Mouse (Mus musculus) heart, embryonic 12.5 days (tissue): Measurements from ENCODE around the gene Ctnnbl1. TPM values are rescaled to one million over a fixed set of nuclear protein-coding genes. Genes with fewer than 3 reads are reported as not detected.

Experiments
- ATAC-seq: fragments of 200-750 bp; cut with Nextera tagmentation; 2 replicates; pipeline ENCODE4 v1.8.0; 2017; ENCODE audit warnings: moderate TSS enrichment, moderate library complexity; ENCODE audit not compliant: insufficient number of reproducible peaks, low FRiP score
- H3K27ac ChIP-seq: fragments of 300-500 bp; sonication (generic); 2 replicates; pipeline ENCODE4 v1.5.1; 2016; ENCODE audit warnings: mild to moderate bottlenecking, moderate library complexity; ENCODE audit not compliant: poor library complexity, severe bottlenecking
- H3K27me3 ChIP-seq: fragments of 300-500 bp; sonication (generic); replicated peaks from 2 replicates; pipeline ENCODE4 v1.6.1; 2016; ENCODE audit warnings: mild to moderate bottlenecking, moderate library complexity
- H3K36me3 ChIP-seq: fragments of 300-500 bp; sonication (generic); 2 replicates; pipeline ENCODE4 v1.6.1; 2016; ENCODE audit warnings: mild to moderate bottlenecking, moderate library complexity
- H3K4me1 ChIP-seq: fragments of 300-500 bp; sonication (generic); replicated peaks from 2 replicates; pipeline ENCODE4 v1.6.1; 2016; ENCODE audit warnings: mild to moderate bottlenecking
- H3K4me2 ChIP-seq: fragments of 300-500 bp; sonication (generic); 2 replicates; pipeline ENCODE4 v1.6.1; 2016; ENCODE audit warnings: mild to moderate bottlenecking, moderate library complexity
- H3K4me3 ChIP-seq: fragments of 300-500 bp; sonication (generic); 2 replicates; pipeline ENCODE4 v1.5.1; 2016; ENCODE audit warnings: mild to moderate bottlenecking
- H3K9ac ChIP-seq: fragments of 300-500 bp; sonication (generic); 2 replicates; pipeline ENCODE4 v1.6.1; 2016; ENCODE audit warnings: mild to moderate bottlenecking, moderate library complexity
- H3K9me3 ChIP-seq: fragments of 300-500 bp; sonication (generic); replicated peaks from 2 replicates; pipeline ENCODE4 v1.6.1; 2016; ENCODE audit warnings: mild to moderate bottlenecking, moderate library complexity
- WGBS: fragments of 180-500 bp; shearing (Covaris S2); methylation state at CpG from one replicate; pipeline ENCODE4 v1.1.7; 2016; 5-methylcytosine and 5-hydroxymethylcytosine counted together
- polyA plus RNA-seq: library from polyadenylated mRNA; unstranded; fragments of >200 nt; fragmentation: Nextera tagmentation; extraction: Ambion mirVana; gene quantifications from 2 replicates; pipeline ENCODE4 v1.2.1, GENCODE M21; 2016

The Ctnnbl1 gene
- polyA plus RNA-seq, 1 experiment from 2014 or later: 33.0 TPM

DNA sequence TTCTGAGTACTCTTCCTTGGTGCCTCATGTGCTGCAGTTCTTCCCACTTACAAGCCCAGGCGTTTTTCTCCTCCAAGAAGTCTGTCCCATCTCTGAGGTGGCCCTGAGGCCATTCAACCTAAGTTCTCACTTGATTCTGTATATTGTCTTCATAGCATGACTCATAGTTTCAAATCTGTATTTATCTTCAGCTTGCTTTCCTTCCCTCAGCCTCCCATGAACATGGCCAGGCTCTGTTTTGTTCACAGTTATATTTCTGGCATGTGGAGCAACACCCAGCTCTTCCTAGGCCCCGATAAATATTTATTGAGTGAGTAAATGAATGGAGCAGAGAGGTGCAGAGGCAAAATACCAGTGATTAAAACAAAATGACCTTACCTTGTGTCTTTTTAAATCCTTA, 38.8 kb downstream of the Ctnnbl1 start:
- Histone ChIP-seq H3K27ac (no peak overlapping the region), H3K9ac (no peak overlapping the region), H3K36me3 (peaks cover 22% of the 10 kb centered on the region), H3K4me1 (no peaks in the 10 kb centered on the region), H3K27me3 (no peaks in the 10 kb centered on the region), H3K9me3 (no peaks in the 10 kb centered on the region), H3K4me2 (no peak overlapping the region), H3K4me3 (no peak overlapping the region)
- WGBS: 76% methylated on average over 2 of the region's 2 CpGs
- no peak for ATAC-seq

DNA sequence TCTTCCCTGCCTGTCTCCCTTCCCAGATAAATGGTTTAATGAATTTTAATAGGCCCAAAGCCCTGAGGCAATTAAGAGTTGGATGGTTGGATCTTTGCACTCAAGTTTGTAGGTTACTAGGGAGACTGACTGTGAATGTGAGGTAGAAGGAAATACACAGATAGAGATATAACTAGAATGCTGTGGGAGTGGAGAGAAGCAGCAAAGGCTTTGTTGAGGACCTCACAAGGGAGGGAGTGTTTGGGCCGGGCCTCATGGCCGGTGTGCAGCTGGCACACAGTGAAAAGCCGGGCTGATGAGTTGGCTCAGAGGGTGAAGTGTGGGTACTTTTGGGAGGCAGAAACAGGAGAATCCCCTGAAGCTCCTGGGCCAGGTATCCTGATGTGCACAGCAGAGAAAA, 43.8 kb downstream of the Ctnnbl1 start:
- H3K4me2 ChIP-seq: no peak overlapping the region
- H3K27ac ChIP-seq: no peak overlapping the region
- H3K36me3 ChIP-seq: peaks cover 26% of the 10 kb centered on the region
- no peak overlapping the region for H3K9ac ChIP-seq
- H3K9me3 ChIP-seq: no peaks in the 10 kb centered on the region
- H3K27me3 ChIP-seq: no peaks in the 10 kb centered on the region
- H3K4me1 ChIP-seq: no peaks in the 10 kb centered on the region
- 88% methylated on average over 3 of the region's 3 CpGs for WGBS
- H3K4me3 ChIP-seq: no peak overlapping the region
- ATAC-seq: no peak

DNA sequence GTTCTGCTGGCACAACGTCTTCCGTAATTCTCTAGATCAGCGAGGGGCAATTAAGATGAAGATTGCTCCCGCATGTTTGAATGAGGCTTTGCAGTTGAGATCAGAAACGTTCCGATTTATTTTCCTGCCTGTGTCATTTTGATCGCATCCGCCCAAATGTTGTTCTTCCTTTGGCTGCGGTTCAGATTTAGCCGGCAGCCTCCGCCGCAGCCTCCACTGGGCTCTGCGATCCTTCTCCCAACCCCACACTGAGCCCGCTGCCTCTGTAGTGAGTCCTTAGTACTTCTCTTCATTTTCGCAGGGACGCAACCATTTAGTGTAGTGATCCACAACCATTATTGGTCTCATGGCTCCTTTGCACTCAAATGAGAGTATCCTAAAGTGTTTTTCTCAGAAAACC, 46.0 kb downstream of the Ctnnbl1 start:
- 90% methylated on average over 16 of the region's 16 CpGs for WGBS

GRCm38 (mm10) chr2:157784238-157784637, 47.0 kb downstream of the Ctnnbl1 start:
- Histone ChIP-seq H3K27me3 (no peaks in the 10 kb centered on the region), H3K9me3 (no peaks in the 10 kb centered on the region), H3K4me3 (no peak overlapping the region), H3K4me1 (peaks cover 13% of the 10 kb centered on the region), H3K36me3 (peaks cover 29% of the 10 kb centered on the region), H3K27ac (no peak overlapping the region), H3K4me2 (no peak overlapping the region), H3K9ac (no peak overlapping the region)
- ATAC-seq: no peak
- WGBS: 80% methylated on average over 6 of the region's 6 CpGs

More for the DNA sequence above, 46.0 kb downstream of the Ctnnbl1 start:
- H3K9me3 ChIP-seq: no peaks in the 10 kb centered on the region
- H3K4me2 ChIP-seq: no peak overlapping the region
- no peak overlapping the region for H3K27ac ChIP-seq
- H3K4me1 ChIP-seq: peaks cover 8% of the 10 kb centered on the region
- H3K9ac ChIP-seq: no peak overlapping the region
- no peak overlapping the region for H3K4me3 ChIP-seq
- H3K27me3 ChIP-seq: no peaks in the 10 kb centered on the region
- peaks cover 26% of the 10 kb centered on the region for H3K36me3 ChIP-seq
- no peak for ATAC-seq

GRCm38 (mm10) chr2:157784647-157785046, 47.4 kb downstream of the Ctnnbl1 start:
- H3K9ac ChIP-seq: no peak overlapping the region
- H3K27me3 ChIP-seq: no peaks in the 10 kb centered on the region
- H3K9me3 ChIP-seq: no peaks in the 10 kb centered on the region
- no peak overlapping the region for H3K4me2 ChIP-seq
- peaks cover 13% of the 10 kb centered on the region for H3K4me1 ChIP-seq
- 64% methylated on average over 2 of the region's 2 CpGs for WGBS
- ATAC-seq: no peak
- no peak overlapping the region for H3K27ac ChIP-seq
- H3K36me3 ChIP-seq: peaks cover 28% of the 10 kb centered on the region
- H3K4me3 ChIP-seq: no peak overlapping the region

DNA sequence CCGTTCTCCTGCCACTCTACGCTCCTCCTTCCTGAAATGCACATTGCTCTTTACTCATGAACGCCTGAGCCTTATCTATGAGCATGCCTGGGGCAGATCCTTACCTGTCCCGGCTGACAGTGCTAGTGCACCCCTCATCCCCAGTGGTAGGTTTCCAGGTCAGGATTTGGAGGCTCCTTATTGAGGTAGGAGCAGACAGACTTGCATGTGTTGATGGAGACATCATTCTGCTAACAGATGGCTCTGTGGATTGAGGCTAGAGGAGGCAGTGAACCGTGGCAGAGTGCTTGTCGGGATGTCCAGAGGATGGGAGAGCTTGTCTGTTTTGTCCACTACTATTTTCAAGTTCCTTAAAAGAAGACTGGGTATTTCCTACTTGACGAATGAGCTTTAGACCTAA, 52.0 kb downstream of the Ctnnbl1 start:
- peaks cover 6% of the 10 kb centered on the region; the same call in 1 of the 2 replicates for H3K36me3 ChIP-seq
- no peak for ATAC-seq
- H3K9ac ChIP-seq: no peak overlapping the region
- peaks cover 16% of the 10 kb centered on the region for H3K4me1 ChIP-seq
- no peak overlapping the region for H3K4me3 ChIP-seq
- 73% methylated on average over 7 of the region's 7 CpGs for WGBS
- no peak overlapping the region for H3K27ac ChIP-seq
- H3K4me2 ChIP-seq: no peak overlapping the region
- H3K27me3 ChIP-seq: no peaks in the 10 kb centered on the region
- no peaks in the 10 kb centered on the region for H3K9me3 ChIP-seq

GRCm38 (mm10) chr2:157790836-157791495, 53.8 kb downstream of the Ctnnbl1 start:
- Histone ChIP-seq H3K27ac (no peak overlapping the region), H3K4me1 (peaks cover 16% of the 10 kb centered on the region), H3K36me3 (peaks cover 5% of the 10 kb centered on the region; the same call in 1 of the 2 replicates), H3K9me3 (no peaks in the 10 kb centered on the region), H3K27me3 (no peaks in the 10 kb centered on the region), H3K4me3 (no peak overlapping the region), H3K9ac (no peak overlapping the region), H3K4me2 (no peak overlapping the region)
- no peak for ATAC-seq
- WGBS: 89% methylated on average over 8 of the region's 8 CpGs

- no peak for ATAC-seq
- WGBS: 80% methylated on average over 14 of the region's 14 CpGs
These were observed 54.4 kb downstream of the Ctnnbl1 start for GRCm38 (mm10) chr2:157791528-157792162.

GRCm38 (mm10) chr2:157792840-157793552, 55.8 kb downstream of the Ctnnbl1 start:
- Histone ChIP-seq H3K4me3 (no peak overlapping the region), H3K27me3 (no peaks in the 10 kb centered on the region), H3K36me3 (peaks cover 5% of the 10 kb centered on the region; the same call in 1 of the 2 replicates), H3K9me3 (no peaks in the 10 kb centered on the region), H3K9ac (no peak overlapping the region), H3K4me2 (no peak overlapping the region), H3K27ac (no peak overlapping the region), H3K4me1 (peaks cover 9% of the 10 kb centered on the region)
- no peak for ATAC-seq
- WGBS: 79% methylated on average over 10 of the region's 10 CpGs

More at GRCm38 (mm10) chr2:157791528-157792162, 54.4 kb downstream of the Ctnnbl1 start:
- no peak overlapping the region for H3K4me2 ChIP-seq
- H3K27ac ChIP-seq: no peak overlapping the region
- H3K9me3 ChIP-seq: no peaks in the 10 kb centered on the region
- H3K36me3 ChIP-seq: peaks cover 5% of the 10 kb centered on the region; the same call in 1 of the 2 replicates
- no peak overlapping the region for H3K4me3 ChIP-seq
- H3K4me1 ChIP-seq: peaks cover 16% of the 10 kb centered on the region
- H3K9ac ChIP-seq: no peak overlapping the region
- H3K27me3 ChIP-seq: no peaks in the 10 kb centered on the region

- no peak overlapping the region for H3K9ac ChIP-seq
- H3K9me3 ChIP-seq: no peaks in the 10 kb centered on the region
- 59% methylated on average over 8 of the region's 8 CpGs for WGBS
- H3K4me2 ChIP-seq: no peak overlapping the region
- no peak overlapping the region for H3K27ac ChIP-seq
- peaks cover 3% of the 10 kb centered on the region; the same call in 1 of the 2 replicates for H3K4me1 ChIP-seq
- H3K4me3 ChIP-seq: no peak overlapping the region
- no peak for ATAC-seq
- H3K27me3 ChIP-seq: no peaks in the 10 kb centered on the region
- peaks cover 9% of the 10 kb centered on the region; the same call in 1 of the 2 replicates for H3K36me3 ChIP-seq
These were observed 56.7 kb downstream of the Ctnnbl1 start for GRCm38 (mm10) chr2:157793851-157794332.
